Mouse (Mus musculus): ENCODE data around the gene Pacrg. TPM values are rescaled to one million over a fixed set of nuclear protein-coding genes. Genes with fewer than 3 reads are reported as not detected.

Gene Pacrg
- polyA plus RNA-seq, 1 experiment from 2014 or later: 2.6 TPM

DNA sequence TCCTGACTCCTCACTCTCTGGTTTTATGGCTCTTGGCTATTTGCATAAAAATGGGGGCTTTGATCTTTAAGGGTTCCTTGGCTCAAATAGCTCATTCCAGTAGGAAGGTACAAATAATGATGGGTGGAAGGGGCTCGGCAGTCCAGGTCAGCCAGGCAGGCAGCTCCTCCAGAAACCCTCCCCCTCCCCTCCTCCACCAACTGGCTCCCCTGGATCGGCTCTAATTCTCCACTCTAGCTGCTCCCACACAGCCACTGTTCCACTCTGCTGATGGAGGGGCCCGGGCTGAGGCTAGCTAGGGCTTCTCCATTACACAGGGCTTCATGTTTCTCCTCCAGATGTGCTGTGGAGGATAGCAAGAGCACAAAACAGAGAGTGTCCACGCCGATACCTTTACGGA lies 325.3 kb downstream of the Pacrg start:
- no peak for DNase-seq (ENCODE audit: extremely low spot score, low spot score)
- Histone ChIP-seq H3K4me1 (peaks cover 42% of the 10 kb centered on the region), H3K27ac (peak overlapping the region; percentile 48; the same call in 1 of the 2 replicates)

DNA sequence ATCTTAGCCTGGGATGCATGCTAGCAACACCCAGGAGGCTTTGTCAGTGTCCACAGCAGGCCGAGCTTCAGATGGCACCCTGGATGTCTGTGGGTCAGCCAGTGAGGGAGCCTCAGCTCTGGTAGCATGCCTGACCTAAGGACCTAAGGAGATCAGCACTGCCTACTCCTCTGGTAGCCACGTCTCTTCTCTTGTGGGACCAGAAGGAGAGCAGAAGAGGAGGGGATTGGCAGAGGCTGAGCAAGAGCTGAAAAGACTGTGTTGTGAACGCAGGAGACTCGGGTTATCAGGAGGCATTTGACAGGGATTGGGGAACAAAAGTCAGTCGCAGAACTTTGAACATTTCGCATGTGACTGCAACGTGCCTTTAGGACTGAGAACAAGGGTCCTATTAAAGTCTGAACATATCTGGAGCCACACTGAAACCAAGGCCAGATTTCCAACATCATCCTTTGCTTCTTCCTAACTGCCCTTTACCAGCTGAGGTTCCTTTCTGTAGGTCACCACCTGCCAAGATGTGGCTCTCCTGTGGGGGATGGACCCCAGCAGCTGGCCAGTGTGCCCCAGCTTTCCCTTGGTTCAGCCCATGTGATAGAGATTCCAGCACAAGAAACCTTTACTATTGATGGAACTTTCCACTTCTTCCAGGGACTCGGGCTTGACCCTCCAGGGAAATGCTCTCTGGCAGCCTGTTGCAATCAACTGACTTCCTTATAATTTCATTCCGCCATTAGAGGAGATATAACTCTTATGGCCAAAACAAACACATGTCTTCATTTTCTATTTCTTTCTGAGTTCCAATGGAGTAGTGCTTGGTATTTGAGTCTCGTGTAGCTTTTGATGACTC lies 329.0 kb downstream of the Pacrg start:
- 85% methylated on average over 10 of the region's 10 CpGs for WGBS
- Histone ChIP-seq H3K27ac (peak overlapping the region; percentile 53; the same call in 1 of the 2 replicates), H3K4me3 (no peak overlapping the region), H3K27me3 (ENCODE audit: poor library complexity, severe bottlenecking) (peaks cover 3% of the 10 kb centered on the region; the same call in 1 of the 2 replicates), H3K4me1 (peaks cover 43% of the 10 kb centered on the region), H3K36me3 (replicated peaks) (no peaks in the 10 kb centered on the region), H3K9me3 (no peaks in the 10 kb centered on the region)
- no peak for DNase-seq (ENCODE audit: extremely low spot score, low spot score)

More for the DNA sequence above, 325.3 kb downstream of the Pacrg start:
- H3K9me3 ChIP-seq: no peaks in the 10 kb centered on the region
- no peaks in the 10 kb centered on the region for H3K36me3 ChIP-seq (replicated peaks)
- 70% methylated on average over 6 of the region's 6 CpGs for WGBS
- no peak overlapping the region for H3K4me3 ChIP-seq
- H3K27me3 ChIP-seq (ENCODE audit: poor library complexity, severe bottlenecking): peaks cover 3% of the 10 kb centered on the region; the same call in 1 of the 2 replicates

DNA sequence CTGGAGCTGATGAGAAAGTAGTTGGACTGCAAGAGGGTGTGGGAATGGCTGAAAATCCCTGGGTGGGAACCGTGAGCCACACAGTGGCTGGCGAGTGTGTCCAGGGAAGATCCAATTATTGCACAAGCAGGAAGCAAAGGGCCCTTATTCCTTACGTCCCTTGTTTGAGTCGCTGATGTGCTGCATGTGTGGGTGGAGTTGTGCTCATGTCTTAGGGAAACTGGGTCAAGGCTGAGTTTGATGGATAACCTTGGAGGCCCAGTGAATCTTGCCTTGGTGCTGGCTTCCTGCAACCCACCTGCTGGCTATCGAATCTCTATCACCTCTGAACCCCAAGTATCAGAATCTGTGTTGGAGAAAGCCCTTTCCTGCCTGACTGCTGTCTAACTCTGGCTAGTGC lies 329.6 kb downstream of the Pacrg start:
- 85% methylated on average over 5 of the region's 5 CpGs for WGBS
- H3K4me3 ChIP-seq: no peak overlapping the region
- no peaks in the 10 kb centered on the region for H3K36me3 ChIP-seq (replicated peaks)
- H3K4me1 ChIP-seq: peaks cover 41% of the 10 kb centered on the region
- peak overlapping the region; percentile 53; the same call in 1 of the 2 replicates for H3K27ac ChIP-seq
- peaks cover 3% of the 10 kb centered on the region; the same call in 1 of the 2 replicates for H3K27me3 ChIP-seq (ENCODE audit: poor library complexity, severe bottlenecking)
- no peaks in the 10 kb centered on the region for H3K9me3 ChIP-seq
- DNase-seq (ENCODE audit: extremely low spot score, low spot score): no peak

DNA sequence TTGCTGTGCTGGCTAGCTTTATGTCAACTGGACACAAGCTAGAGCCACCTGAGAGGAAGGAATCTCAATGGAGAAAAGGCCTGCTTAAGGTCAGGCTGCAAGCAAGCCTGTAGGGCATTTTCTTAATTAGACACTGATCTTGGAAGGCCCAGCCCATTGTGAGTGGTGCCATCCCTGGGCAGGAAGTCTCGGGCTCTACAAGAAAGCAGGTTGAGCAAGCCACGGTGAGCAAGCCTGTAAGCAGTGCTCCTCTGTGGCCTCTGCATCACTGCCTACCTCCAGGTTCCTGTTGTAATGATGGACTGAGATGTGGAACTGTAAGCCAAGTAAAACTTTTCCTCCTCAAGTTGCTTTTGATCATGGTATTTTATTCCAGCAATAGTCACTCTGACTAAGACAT lies 332.0 kb downstream of the Pacrg start:
- no peak overlapping the region for H3K27ac ChIP-seq
- 0 out of 2 replicates have a peak, but pooled peaks cover 3% of the 10 kb centered on the region for H3K27me3 ChIP-seq (ENCODE audit: poor library complexity, severe bottlenecking)
- no peaks in the 10 kb centered on the region for H3K36me3 ChIP-seq (replicated peaks)
- H3K4me1 ChIP-seq: peaks cover 21% of the 10 kb centered on the region
- no peaks in the 10 kb centered on the region for H3K9me3 ChIP-seq
- H3K4me3 ChIP-seq: no peak overlapping the region
- 64% methylated on average over 2 of the region's 2 CpGs for WGBS
- DNase-seq (ENCODE audit: extremely low spot score, low spot score): no peak

DNA sequence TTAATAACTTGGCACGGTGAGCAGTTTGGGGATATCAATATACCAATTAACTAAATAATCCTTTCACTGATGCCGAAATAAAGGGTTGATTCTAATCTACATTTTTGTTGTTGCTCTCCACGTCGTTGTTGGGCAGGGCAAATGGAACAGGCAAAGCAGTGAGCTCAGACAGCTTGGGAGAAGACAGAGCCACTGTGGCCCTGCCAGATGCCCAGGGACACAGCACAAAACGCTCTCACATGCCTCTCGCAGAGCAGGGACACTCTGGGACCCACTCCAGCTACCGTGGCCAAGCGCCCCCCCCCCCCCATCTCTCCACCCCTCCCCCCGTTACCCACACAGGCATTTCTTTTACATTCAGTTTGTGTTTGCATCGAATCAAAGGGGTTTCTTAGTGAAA lies 332.6 kb downstream of the Pacrg start:
- H3K27me3 ChIP-seq (ENCODE audit: poor library complexity, severe bottlenecking): 0 out of 2 replicates have a peak, but pooled peaks cover 3% of the 10 kb centered on the region
- no peak overlapping the region for H3K27ac ChIP-seq
- DNase-seq (ENCODE audit: extremely low spot score, low spot score): no peak
- no peaks in the 10 kb centered on the region for H3K9me3 ChIP-seq
- H3K36me3 ChIP-seq (replicated peaks): no peaks in the 10 kb centered on the region
- H3K4me1 ChIP-seq: peaks cover 15% of the 10 kb centered on the region
- no peak overlapping the region for H3K4me3 ChIP-seq
- WGBS: 60% methylated on average over 10 of the region's 10 CpGs

DNA sequence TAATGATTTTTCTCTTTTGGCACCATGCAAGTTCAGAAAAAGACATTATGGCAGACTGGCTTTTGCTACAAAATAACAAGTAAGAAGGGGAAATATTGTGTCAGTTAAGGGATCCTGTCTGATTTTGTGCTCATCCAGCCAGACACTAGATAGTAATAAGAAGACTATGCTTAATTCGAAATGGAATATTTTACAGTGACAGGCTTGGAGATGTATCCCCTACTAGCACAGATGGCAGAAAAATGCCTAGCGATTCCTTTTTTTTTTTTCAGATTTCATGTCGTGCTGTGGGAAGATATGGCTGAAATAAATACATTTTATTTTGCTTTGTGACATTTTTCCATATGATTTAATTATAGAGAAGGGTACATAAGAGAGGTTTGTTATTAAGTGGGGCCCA lies 333.2 kb downstream of the Pacrg start:
- Histone ChIP-seq H3K4me1 (peaks cover 12% of the 10 kb centered on the region), H3K27me3 (ENCODE audit: poor library complexity, severe bottlenecking) (0 out of 2 replicates have a peak, but pooled peaks cover 3% of the 10 kb centered on the region)
- WGBS: 93% methylated on average over 3 of the region's 3 CpGs

DNA sequence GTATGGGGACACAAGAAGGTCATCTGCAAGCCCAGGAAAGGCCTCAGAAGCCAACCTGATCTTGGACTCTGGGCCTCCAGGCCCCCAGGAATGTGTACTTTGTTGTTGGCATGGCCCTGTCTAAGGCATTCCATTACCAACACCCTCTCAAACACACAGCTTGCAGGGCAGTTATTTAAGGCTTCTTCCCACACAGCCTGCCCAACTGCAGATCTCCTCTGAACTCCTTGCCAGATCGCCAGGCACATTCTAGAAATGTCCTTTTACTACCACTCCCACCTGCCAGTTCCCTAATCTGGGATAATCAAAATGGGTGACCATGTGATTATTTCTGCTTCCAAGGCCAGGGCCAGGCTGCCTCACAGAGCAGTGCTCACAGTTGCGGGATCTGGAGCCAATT lies 338.7 kb downstream of the Pacrg start:
- 0 out of 2 replicates have a peak, but pooled peaks cover under 1% of the 10 kb centered on the region for H3K27me3 ChIP-seq (ENCODE audit: poor library complexity, severe bottlenecking)
- peaks cover 21% of the 10 kb centered on the region for H3K4me1 ChIP-seq
- no peaks in the 10 kb centered on the region for H3K9me3 ChIP-seq
- H3K36me3 ChIP-seq (replicated peaks): no peaks in the 10 kb centered on the region
- peak overlapping the region; percentile 27; the same call in 1 of the 2 replicates for H3K27ac ChIP-seq
- WGBS: 84% methylated on average over 2 of the region's 2 CpGs
- H3K4me3 ChIP-seq: no peak overlapping the region
- no peak for DNase-seq (ENCODE audit: extremely low spot score, low spot score)

More for the DNA sequence above, 333.2 kb downstream of the Pacrg start:
- H3K4me3 ChIP-seq: no peak overlapping the region
- no peaks in the 10 kb centered on the region for H3K36me3 ChIP-seq (replicated peaks)
- H3K27ac ChIP-seq: no peak overlapping the region
- no peak for DNase-seq (ENCODE audit: extremely low spot score, low spot score)
- H3K9me3 ChIP-seq: no peaks in the 10 kb centered on the region

DNA sequence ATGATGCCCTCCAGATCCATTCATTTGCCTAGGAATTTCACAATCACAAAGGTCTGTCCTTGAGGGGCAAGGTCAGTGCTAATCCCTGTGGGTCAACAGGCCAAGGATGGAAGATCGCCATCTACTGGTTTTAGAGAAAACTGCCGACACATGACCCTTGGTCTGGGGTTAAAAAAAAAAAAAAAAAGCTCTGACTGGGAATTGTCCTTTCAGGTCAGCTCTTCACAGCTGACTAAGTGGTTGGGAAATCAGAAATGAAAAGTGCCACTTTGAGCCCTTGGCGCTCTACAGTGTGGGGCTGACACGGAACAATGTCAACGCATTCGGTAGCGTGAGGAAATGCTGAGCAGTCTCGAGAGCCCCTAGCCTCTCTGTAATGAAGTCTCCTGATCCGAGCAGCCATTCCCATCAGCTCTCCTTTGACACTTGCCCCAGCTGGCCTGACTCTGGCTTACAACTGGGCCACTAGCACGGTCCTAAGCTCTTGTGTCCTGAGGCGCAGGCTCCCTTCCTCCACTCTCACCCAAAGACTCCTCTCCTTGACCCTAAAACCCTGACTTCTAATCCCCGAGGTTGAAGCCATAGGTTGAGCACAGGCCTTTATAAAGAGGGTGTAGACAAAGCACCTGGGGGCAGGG lies 339.2 kb downstream of the Pacrg start:
- Histone ChIP-seq H3K4me3 (no peak overlapping the region), H3K36me3 (replicated peaks) (no peaks in the 10 kb centered on the region), H3K27ac (peak overlapping the region; percentile 27; the same call in 1 of the 2 replicates), H3K27me3 (ENCODE audit: poor library complexity, severe bottlenecking) (0 out of 2 replicates have a peak, but pooled peaks cover 3% of the 10 kb centered on the region), H3K9me3 (no peaks in the 10 kb centered on the region), H3K4me1 (peaks cover 26% of the 10 kb centered on the region)
- peak; percentile 34 for DNase-seq (ENCODE audit: extremely low spot score, low spot score)
- WGBS: 27% methylated on average over 12 of the region's 12 CpGs

DNA sequence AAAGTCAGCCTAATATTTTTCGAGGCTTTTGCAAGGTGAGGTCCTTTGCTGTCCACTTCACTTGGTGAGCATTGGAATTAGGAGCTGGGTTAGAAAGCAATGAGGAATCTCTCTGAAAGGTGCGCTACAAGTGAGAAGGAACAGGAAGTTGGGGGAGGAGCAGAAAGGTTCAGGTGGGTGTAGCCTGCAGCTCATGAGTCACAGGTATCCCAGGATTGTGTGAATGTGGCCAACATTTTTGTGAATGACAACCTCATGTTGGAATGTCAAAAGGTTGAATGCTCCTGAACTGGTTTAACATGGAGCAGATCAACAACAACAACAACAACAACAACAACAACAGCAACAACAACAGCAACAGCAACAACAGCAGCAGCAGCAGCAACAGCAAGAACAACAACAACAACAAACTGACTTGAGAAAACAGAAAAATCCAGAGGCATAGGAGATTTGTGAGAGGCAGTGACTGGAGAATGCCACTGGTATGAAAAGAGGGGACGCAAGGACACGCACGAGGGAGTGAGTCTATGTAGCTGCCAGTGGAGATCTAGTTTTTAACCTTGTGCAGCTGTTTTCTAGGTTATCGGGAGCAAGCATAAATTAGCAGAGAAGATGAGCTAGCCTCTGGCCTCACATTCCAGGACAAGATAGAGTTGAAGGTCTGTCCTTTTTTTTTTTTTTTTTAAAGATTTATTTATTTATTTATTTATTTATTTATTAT lies 341.0 kb downstream of the Pacrg start:
- Histone ChIP-seq H3K27ac (no peak overlapping the region), H3K4me1 (peaks cover 34% of the 10 kb centered on the region), H3K36me3 (replicated peaks) (no peaks in the 10 kb centered on the region), H3K27me3 (ENCODE audit: poor library complexity, severe bottlenecking) (0 out of 2 replicates have a peak, but pooled peaks cover 3% of the 10 kb centered on the region), H3K4me3 (no peak overlapping the region), H3K9me3 (no peaks in the 10 kb centered on the region)
- no peak for DNase-seq (ENCODE audit: extremely low spot score, low spot score)
- WGBS: 89% methylated on average over 6 of the region's 6 CpGs

DNA sequence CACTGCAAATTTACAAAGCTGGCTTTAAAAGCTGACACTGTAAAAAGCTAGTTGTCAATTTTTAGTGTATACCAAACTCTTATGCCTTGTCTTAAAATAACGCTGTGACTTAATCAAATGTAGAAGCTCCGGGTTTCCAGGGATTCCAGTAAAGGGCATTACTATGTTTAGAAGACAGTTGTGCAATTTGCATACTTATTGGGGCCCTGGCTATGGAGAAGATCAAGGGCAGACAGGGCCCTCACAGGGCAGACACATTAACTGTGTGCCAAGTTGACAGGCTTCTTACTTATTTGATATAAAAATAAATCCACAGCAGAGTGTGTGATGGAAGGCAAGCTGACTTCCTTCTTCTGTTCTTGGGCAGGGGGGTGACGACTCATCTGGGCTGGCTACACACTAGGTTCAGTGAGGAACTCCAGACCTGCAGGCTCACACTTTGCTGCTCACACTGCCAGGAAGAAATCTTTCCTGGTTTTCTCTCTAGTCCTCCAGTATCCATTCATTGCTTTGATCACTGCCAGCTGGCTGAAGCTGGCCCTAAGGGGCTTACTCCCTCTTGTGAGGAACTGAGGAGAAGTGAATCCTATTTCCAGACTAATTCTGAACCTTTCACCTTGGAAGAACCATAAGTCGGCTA lies 342.2 kb downstream of the Pacrg start:
- Histone ChIP-seq H3K9me3 (no peaks in the 10 kb centered on the region), H3K4me3 (no peak overlapping the region), H3K27ac (no peak overlapping the region), H3K36me3 (replicated peaks) (no peaks in the 10 kb centered on the region), H3K4me1 (peaks cover 42% of the 10 kb centered on the region), H3K27me3 (ENCODE audit: poor library complexity, severe bottlenecking) (0 out of 2 replicates have a peak, but pooled peaks cover 3% of the 10 kb centered on the region)
- 66% methylated on average over 4 of the region's 4 CpGs for WGBS
- no peak for DNase-seq (ENCODE audit: extremely low spot score, low spot score)

DNA sequence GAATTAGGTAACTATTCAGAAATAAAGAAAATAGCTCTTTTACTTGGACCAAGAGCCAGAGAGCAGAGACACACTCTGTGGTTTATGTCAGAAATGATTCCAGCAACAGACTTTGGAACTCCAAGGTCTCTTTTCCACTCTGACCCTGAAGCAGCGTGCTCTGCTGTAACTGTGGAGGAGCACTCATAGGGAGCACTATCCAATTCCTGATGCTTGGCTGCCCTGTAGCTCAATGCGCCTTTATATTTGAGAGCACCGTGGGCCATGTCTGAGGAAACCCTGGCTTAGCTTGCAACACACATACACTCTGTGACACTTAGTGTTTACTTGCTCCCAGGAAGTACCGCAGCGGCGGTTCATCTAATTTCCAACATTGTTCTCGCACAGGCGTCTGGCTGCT lies 344.0 kb downstream of the Pacrg start:
- H3K9me3 ChIP-seq: no peaks in the 10 kb centered on the region
- peaks cover 39% of the 10 kb centered on the region for H3K4me1 ChIP-seq
- 89% methylated on average over 8 of the region's 8 CpGs for WGBS
- no peaks in the 10 kb centered on the region for H3K36me3 ChIP-seq (replicated peaks)
- H3K27me3 ChIP-seq (ENCODE audit: poor library complexity, severe bottlenecking): 0 out of 2 replicates have a peak, but pooled peaks cover 3% of the 10 kb centered on the region
- no peak overlapping the region for H3K27ac ChIP-seq
- H3K4me3 ChIP-seq: no peak overlapping the region
- no peak for DNase-seq (ENCODE audit: extremely low spot score, low spot score)

DNA sequence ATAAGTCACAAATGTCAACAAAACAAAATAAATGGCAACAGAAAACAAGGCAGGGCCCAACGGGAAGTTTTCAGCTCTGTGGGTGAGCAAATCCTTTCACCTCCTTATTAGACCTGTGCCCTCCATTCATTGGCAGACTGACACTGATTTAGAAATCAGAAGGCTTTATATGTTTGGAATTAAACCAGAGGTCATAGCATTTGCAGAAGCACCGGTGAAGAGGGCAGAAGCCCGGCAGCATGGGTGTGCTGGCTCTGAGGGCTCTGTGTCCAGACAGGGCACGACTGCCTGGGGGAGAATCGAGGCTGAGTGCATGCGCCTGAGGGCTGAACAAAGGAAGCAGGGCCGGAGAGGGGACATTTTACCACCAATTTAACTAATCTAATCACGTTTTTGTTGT lies 344.5 kb downstream of the Pacrg start:
- no peaks in the 10 kb centered on the region for H3K9me3 ChIP-seq
- DNase-seq (ENCODE audit: extremely low spot score, low spot score): no peak
- no peaks in the 10 kb centered on the region for H3K36me3 ChIP-seq (replicated peaks)
- H3K27ac ChIP-seq: peak overlapping the region; percentile 56; the same call in 1 of the 2 replicates
- 0 out of 2 replicates have a peak, but pooled peaks cover 3% of the 10 kb centered on the region for H3K27me3 ChIP-seq (ENCODE audit: poor library complexity, severe bottlenecking)
- 46% methylated on average over 8 of the region's 8 CpGs for WGBS
- no peak overlapping the region for H3K4me3 ChIP-seq
- peaks cover 35% of the 10 kb centered on the region for H3K4me1 ChIP-seq

Data from forebrain, embryonic 10.5 days (tissue).